Mouse (Mus musculus): ENCODE data around the gene Afmid.
A peak's percentile ranks its signal among the peaks of the same experiment; 100 is the strongest.

DNA sequence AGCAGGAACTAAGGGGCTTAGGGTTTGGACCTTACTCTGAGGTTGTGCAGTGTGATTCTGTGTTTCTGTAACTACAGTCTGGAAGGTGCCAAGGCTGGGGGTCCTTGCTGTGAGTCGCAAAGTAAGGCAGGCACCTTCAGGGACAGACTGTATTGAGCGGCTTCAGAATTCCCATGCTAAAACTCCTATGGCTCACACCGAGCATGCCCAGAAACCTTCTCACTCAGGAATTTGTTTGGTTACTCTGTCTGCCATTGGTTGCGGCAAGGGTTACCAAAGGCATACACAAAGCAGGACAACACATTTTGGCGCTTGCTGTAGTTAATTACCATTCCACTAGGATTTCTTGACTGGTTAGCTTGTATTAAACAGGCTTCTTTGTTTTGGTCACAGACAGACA is 440 bp downstream of the Afmid start:
- TF ChIP-seq CTCF (IDR thresholded peaks at IDR 0.05; ENCODE audit: borderline replicate concordance, insufficient read depth, low read length): no peak
- peak; percentile 31; the same call in 1 of the 2 replicates for TF ChIP-seq POLR2A (IDR thresholded peaks at IDR 0.05; ENCODE audit: low read depth, low read length)

All from embryonic fibroblast, embryonic 13.5 days (primary cell).